Mouse (Mus musculus): ENCODE results near the gene Asap3.

- TF ChIP-seq CTCF (IDR thresholded peaks at IDR 0.05; ENCODE audit: control insufficient read depth, insufficient read depth, insufficient read length) (no peak), USF1 (IDR thresholded peaks at IDR 0.05; ENCODE audit: low read depth) (no peak), MAX (IDR thresholded peaks at IDR 0.05) (no peak), CEBPB (IDR thresholded peaks at IDR 0.05; ENCODE audit: low read depth) (no peak), MYOD1 (IDR thresholded peaks at IDR 0.05; ENCODE audit: control insufficient read depth, insufficient read length, low read depth) (no peak)
These were observed 41.2 kb downstream of the Asap3 start for GRCm38 (mm10) chr4:136247386-136247728.

All from C2C12 (cell line).